Mouse (Mus musculus) heart, embryonic 12.5 days (tissue): ENCODE data around the gene Cdk14. TPM values are rescaled to one million over a fixed set of nuclear protein-coding genes. Genes with fewer than 3 reads are reported as not detected.
"Not testable (repeated sequence)": the region's sequence is repeated elsewhere in the genome, so short reads cannot be mapped to it uniquely, and the experiment has no call there.

Experiments used
- ATAC-seq: fragments of 200-750 bp; cut with Nextera tagmentation; 2 replicates; pipeline ENCODE4 v1.8.0; 2017; ENCODE audit warnings: moderate TSS enrichment, moderate library complexity; ENCODE audit not compliant: insufficient number of reproducible peaks, low FRiP score
- H3K27ac ChIP-seq: fragments of 300-500 bp; sonication (generic); 2 replicates; pipeline ENCODE4 v1.5.1; 2016; ENCODE audit warnings: mild to moderate bottlenecking, moderate library complexity; ENCODE audit not compliant: poor library complexity, severe bottlenecking
- H3K27me3 ChIP-seq: fragments of 300-500 bp; sonication (generic); replicated peaks from 2 replicates; pipeline ENCODE4 v1.6.1; 2016; ENCODE audit warnings: mild to moderate bottlenecking, moderate library complexity
- H3K36me3 ChIP-seq: fragments of 300-500 bp; sonication (generic); 2 replicates; pipeline ENCODE4 v1.6.1; 2016; ENCODE audit warnings: mild to moderate bottlenecking, moderate library complexity
- H3K4me1 ChIP-seq: fragments of 300-500 bp; sonication (generic); replicated peaks from 2 replicates; pipeline ENCODE4 v1.6.1; 2016; ENCODE audit warnings: mild to moderate bottlenecking
- H3K4me2 ChIP-seq: fragments of 300-500 bp; sonication (generic); 2 replicates; pipeline ENCODE4 v1.6.1; 2016; ENCODE audit warnings: mild to moderate bottlenecking, moderate library complexity
- H3K4me3 ChIP-seq: fragments of 300-500 bp; sonication (generic); 2 replicates; pipeline ENCODE4 v1.5.1; 2016; ENCODE audit warnings: mild to moderate bottlenecking
- H3K9ac ChIP-seq: fragments of 300-500 bp; sonication (generic); 2 replicates; pipeline ENCODE4 v1.6.1; 2016; ENCODE audit warnings: mild to moderate bottlenecking, moderate library complexity
- H3K9me3 ChIP-seq: fragments of 300-500 bp; sonication (generic); replicated peaks from 2 replicates; pipeline ENCODE4 v1.6.1; 2016; ENCODE audit warnings: mild to moderate bottlenecking, moderate library complexity
- WGBS: fragments of 180-500 bp; shearing (Covaris S2); methylation state at CpG from one replicate; pipeline ENCODE4 v1.1.7; 2016; 5-methylcytosine and 5-hydroxymethylcytosine counted together
- polyA plus RNA-seq: library from polyadenylated mRNA; unstranded; fragments of >200 nt; fragmentation: Nextera tagmentation; extraction: Ambion mirVana; gene quantifications from 2 replicates; pipeline ENCODE4 v1.2.1, GENCODE M21; 2016

Cdk14 gene
- polyA plus RNA-seq, 1 experiment from 2014 or later, result 20.4 TPM

GRCm38 (mm10) chr5:5234935-5235334 is 185.2 kb downstream of the Cdk14 start:
- not testable (repeated sequence) for H3K27ac ChIP-seq, H3K4me2 ChIP-seq, H3K27me3 ChIP-seq, H3K4me3 ChIP-seq, ATAC-seq, H3K9ac ChIP-seq, H3K4me1 ChIP-seq
- WGBS, result 87% methylated on average over 10 of the region's 10 CpGs
- peaks cover 11% of the 10 kb centered on the region for H3K9me3 ChIP-seq
- peaks cover 16% of the 10 kb centered on the region for H3K36me3 ChIP-seq

GRCm38 (mm10) chr5:5226966-5227365 is 193.1 kb downstream of the Cdk14 start:
- no peak for ATAC-seq
- H3K4me1 ChIP-seq, result no peaks in the 10 kb centered on the region
- H3K9me3 ChIP-seq, result no peaks in the 10 kb centered on the region
- WGBS, result 85% methylated on average over 4 of the region's 4 CpGs
- no peak overlapping the region for H3K9ac ChIP-seq
- no peak overlapping the region for H3K27ac ChIP-seq
- no peaks in the 10 kb centered on the region for H3K27me3 ChIP-seq
- H3K36me3 ChIP-seq, result 0 out of 2 replicates have a peak, but pooled peaks cover 6% of the 10 kb centered on the region
- H3K4me3 ChIP-seq, result no peak overlapping the region
- H3K4me2 ChIP-seq, result no peak overlapping the region

- no peak for ATAC-seq
- peak overlapping the region; percentile 45 for H3K4me2 ChIP-seq
These were observed 208.4 kb downstream of the Cdk14 start for GRCm38 (mm10) chr5:5211780-5212135.

GRCm38 (mm10) chr5:5211034-5211779 is 208.9 kb downstream of the Cdk14 start:
- Histone ChIP-seq H3K4me1 (peaks cover 40% of the 10 kb centered on the region), H3K4me2 (peak overlapping the region; percentile 45), H3K27me3 (no peaks in the 10 kb centered on the region), H3K9me3 (no peaks in the 10 kb centered on the region; the same call in 1 of the 2 replicates), H3K27ac (peak overlapping the region; percentile 83), H3K4me3 (no peak overlapping the region), H3K36me3 (no peaks in the 10 kb centered on the region), H3K9ac (no peak overlapping the region)
- WGBS, result 20% methylated on average over 7 of the region's 7 CpGs
- no peak for ATAC-seq

More at GRCm38 (mm10) chr5:5211780-5212135, 208.4 kb downstream of the Cdk14 start:
- Histone ChIP-seq H3K4me3 (no peak overlapping the region), H3K4me1 (peaks cover 35% of the 10 kb centered on the region), H3K9me3 (no peaks in the 10 kb centered on the region; the same call in 1 of the 2 replicates), H3K27ac (peak overlapping the region; percentile 83; the same call in 1 of the 2 replicates), H3K9ac (no peak overlapping the region), H3K27me3 (no peaks in the 10 kb centered on the region), H3K36me3 (no peaks in the 10 kb centered on the region)
- WGBS, result 39% methylated on average over 1 of the region's 1 CpGs

GRCm38 (mm10) chr5:5208016-5208415 is 212.1 kb downstream of the Cdk14 start:
- Histone ChIP-seq H3K36me3 (no peaks in the 10 kb centered on the region), H3K27ac (peak overlapping the region; percentile 55), H3K4me3 (no peak overlapping the region), H3K9ac (no peak overlapping the region), H3K27me3 (no peaks in the 10 kb centered on the region), H3K4me2 (no peak overlapping the region), H3K4me1 (peaks cover 46% of the 10 kb centered on the region), H3K9me3 (no peaks in the 10 kb centered on the region)
- WGBS, result 68% methylated on average over 4 of the region's 4 CpGs
- no peak for ATAC-seq

- no peak overlapping the region for H3K4me2 ChIP-seq
- H3K27ac ChIP-seq, result no peak overlapping the region
- no peak overlapping the region for H3K9ac ChIP-seq
- WGBS, result 69% methylated on average over 9 of the region's 9 CpGs
- H3K27me3 ChIP-seq, result no peaks in the 10 kb centered on the region
- H3K36me3 ChIP-seq, result no peaks in the 10 kb centered on the region
- no peak for ATAC-seq
- H3K4me3 ChIP-seq, result no peak overlapping the region
- H3K4me1 ChIP-seq, result peaks cover 40% of the 10 kb centered on the region
- H3K9me3 ChIP-seq, result no peaks in the 10 kb centered on the region
These were observed 214.1 kb downstream of the Cdk14 start for GRCm38 (mm10) chr5:5206012-5206411.

GRCm38 (mm10) chr5:5194562-5195221 is 225.4 kb downstream of the Cdk14 start:
- Histone ChIP-seq H3K4me1 (peaks cover 4% of the 10 kb centered on the region; the same call in 1 of the 2 replicates), H3K4me3 (no peak overlapping the region), H3K27ac (no peak overlapping the region), H3K4me2 (no peak overlapping the region), H3K9me3 (peaks cover 3% of the 10 kb centered on the region), H3K27me3 (no peaks in the 10 kb centered on the region), H3K9ac (no peak overlapping the region), H3K36me3 (peaks cover 9% of the 10 kb centered on the region; the same call in 1 of the 2 replicates)
- 90% methylated on average over 5 of the region's 5 CpGs for WGBS
- no peak for ATAC-seq

GRCm38 (mm10) chr5:5189590-5189989 is 230.5 kb downstream of the Cdk14 start:
- no peak overlapping the region for H3K4me2 ChIP-seq
- H3K36me3 ChIP-seq, result 0 out of 2 replicates have a peak, but pooled peaks cover 6% of the 10 kb centered on the region
- H3K27ac ChIP-seq, result no peak overlapping the region
- WGBS, result 6% methylated on average over 1 of the region's 1 CpGs
- no peaks in the 10 kb centered on the region for H3K9me3 ChIP-seq
- no peaks in the 10 kb centered on the region for H3K27me3 ChIP-seq
- no peak overlapping the region for H3K4me3 ChIP-seq
- H3K4me1 ChIP-seq, result peaks cover 21% of the 10 kb centered on the region
- H3K9ac ChIP-seq, result no peak overlapping the region
- ATAC-seq, result 0 out of 2 replicates have a peak, but pooled peaks have one; percentile 33

GRCm38 (mm10) chr5:5185987-5186742 is 233.9 kb downstream of the Cdk14 start:
- no peak overlapping the region for H3K27ac ChIP-seq
- no peak overlapping the region for H3K9ac ChIP-seq
- no peak overlapping the region for H3K4me2 ChIP-seq
- no peak; the same call in 1 of the 2 replicates for ATAC-seq
- H3K36me3 ChIP-seq, result no peaks in the 10 kb centered on the region
- peaks cover 21% of the 10 kb centered on the region for H3K4me1 ChIP-seq
- no peaks in the 10 kb centered on the region for H3K9me3 ChIP-seq
- WGBS, result 57% methylated on average over 3 of the region's 3 CpGs
- H3K4me3 ChIP-seq, result no peak overlapping the region
- no peaks in the 10 kb centered on the region for H3K27me3 ChIP-seq

GRCm38 (mm10) chr5:5185521-5185920 is 234.6 kb downstream of the Cdk14 start:
- Histone ChIP-seq H3K27me3 (no peaks in the 10 kb centered on the region), H3K4me1 (peaks cover 21% of the 10 kb centered on the region), H3K4me3 (no peak overlapping the region), H3K4me2 (no peak overlapping the region), H3K9me3 (no peaks in the 10 kb centered on the region), H3K27ac (no peak overlapping the region), H3K9ac (no peak overlapping the region), H3K36me3 (no peaks in the 10 kb centered on the region)
- no peak for ATAC-seq

- Histone ChIP-seq H3K27me3 (no peaks in the 10 kb centered on the region), H3K27ac (no peak overlapping the region), H3K4me2 (no peak overlapping the region)
These were observed 239.4 kb downstream of the Cdk14 start for GRCm38 (mm10) chr5:5180711-5181110.

More at GRCm38 (mm10) chr5:5180711-5181110, 239.4 kb downstream of the Cdk14 start:
- no peak overlapping the region for H3K9ac ChIP-seq
- peaks cover 7% of the 10 kb centered on the region for H3K4me1 ChIP-seq
- H3K4me3 ChIP-seq, result no peak overlapping the region
- H3K9me3 ChIP-seq, result no peaks in the 10 kb centered on the region
- ATAC-seq, result peak; percentile 73
- no peaks in the 10 kb centered on the region for H3K36me3 ChIP-seq
- 61% methylated on average over 2 of the region's 2 CpGs for WGBS
